ENCODE assay signal across 24 mouse cellular contexts in genomic region chr6:108284688-108285087, GRCm38 (mm10).
"Had no signal": no experiment of that assay in that cellular context is flagged by ENCODE, and none has a peak within 500 bp of the region (broad histone marks: within the 10 kb centered on the region; RNA-seq: fewer than 3 reads in every experiment).

No protein-coding gene starts in this region.

- H3K4me2 ChIP-seq: heart, embryonic 11.5 days; heart, embryonic 13.5 days; heart, embryonic 15.5 days; hindbrain, embryonic 13.5 days; hindbrain, embryonic 15.5 days; limb, embryonic 13.5 days; limb, embryonic 15.5 days; liver, embryonic 12.5 days had no signal

- H3K36me3 ChIP-seq: heart, embryonic 15.5 days; hindbrain, embryonic 10.5 days; hindbrain, embryonic 13.5 days; hindbrain, embryonic 15.5 days; limb, embryonic 13.5 days; limb, embryonic 15.5 days; liver, embryonic 12.5 days had no signal

- ATAC-seq: hindbrain, postnatal 0 days; intestine, embryonic 16.5 days; liver, embryonic 12.5 days had no signal

- H3K27me3 ChIP-seq: heart, embryonic 13.5 days; heart, embryonic 15.5 days; hindbrain, embryonic 13.5 days; hindbrain, embryonic 15.5 days; limb, embryonic 13.5 days; limb, embryonic 15.5 days; liver, embryonic 12.5 days had no signal

- H3K9me3 ChIP-seq: heart, embryonic 13.5 days; heart, embryonic 15.5 days; hindbrain, embryonic 10.5 days; hindbrain, embryonic 13.5 days; hindbrain, embryonic 15.5 days; limb, embryonic 13.5 days; limb, embryonic 15.5 days; liver, embryonic 12.5 days had no signal

- H3K4me1 ChIP-seq: hindbrain, embryonic 10.5 days; hindbrain, embryonic 13.5 days; hindbrain, embryonic 15.5 days; limb, embryonic 15.5 days; liver, embryonic 12.5 days had no signal

- H3K4me3 ChIP-seq: gastrocnemius, adult 2 months; heart, adult 2 months; heart, embryonic 13.5 days; heart, embryonic 15.5 days; hindbrain, embryonic 10.5 days; hindbrain, embryonic 13.5 days; hindbrain, embryonic 15.5 days; limb, embryonic 13.5 days; limb, embryonic 15.5 days; liver, embryonic 12.5 days had no signal

- H3K27ac ChIP-seq: gastrocnemius, adult 2 months; heart, adult 2 months; heart, embryonic 13.5 days; heart, embryonic 15.5 days; hindbrain, embryonic 10.5 days; hindbrain, embryonic 13.5 days; hindbrain, embryonic 15.5 days; hindbrain, postnatal 0 days; limb, embryonic 13.5 days; limb, embryonic 15.5 days; liver, embryonic 12.5 days; liver, embryonic 14.5 days had no signal

- DNase-seq: gastrocnemius, adult 2 months; gastrocnemius, postnatal 10 days; gastrocnemius, postnatal 25 days; heart, adult 2 months; heart, postnatal 14 days; heart, postnatal 4 days; kidney, adult 11 months; kidney, adult 8-10 months; kidney, postnatal 10 days; layer of hippocampus, adult 9-11 months; layer of hippocampus, postnatal 36 days; left cerebral cortex, postnatal 4 days had no signal

- H3K9ac ChIP-seq: heart, embryonic 13.5 days; heart, embryonic 15.5 days; hindbrain, embryonic 13.5 days; hindbrain, embryonic 15.5 days; limb, embryonic 13.5 days; limb, embryonic 15.5 days; liver, embryonic 12.5 days; liver, embryonic 14.5 days had no signal
